9 mouse cellular contexts compared by ENCODE assay signal in the genomic region with DNA sequence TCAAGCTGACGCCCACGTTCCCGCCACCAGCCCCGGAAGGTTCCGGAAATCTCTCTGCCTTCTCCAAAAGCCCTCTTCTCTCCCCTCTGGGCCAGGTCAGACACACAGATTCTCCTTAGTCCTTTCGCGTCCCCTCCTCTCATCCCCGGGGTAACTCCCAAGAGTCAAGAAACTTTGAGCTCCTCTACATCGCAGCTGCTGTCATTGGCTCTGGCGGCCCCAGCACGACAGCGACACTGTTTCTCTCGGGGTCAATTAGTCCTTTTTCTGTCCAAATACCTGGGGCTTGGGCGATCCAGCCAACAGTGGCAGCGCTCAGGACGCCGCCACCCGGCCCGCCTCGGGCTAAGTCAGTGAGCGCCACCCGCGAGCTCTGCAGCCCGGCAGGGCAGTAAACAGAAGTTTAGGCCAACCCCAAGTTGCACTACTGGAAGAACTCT. TPM values are rescaled to one million over a fixed set of nuclear protein-coding genes. Genes with fewer than 3 reads are reported as not detected.
DNase-seq lines count a peak whose midpoint lies in the region; ATAC-seq and TF ChIP-seq lines count a peak whose summit lies in the region.
"Had no signal": no experiment of that assay in that cellular context is flagged by ENCODE, and none has a peak within 500 bp of the region (broad histone marks: within the 10 kb centered on the region; RNA-seq: fewer than 3 reads in every experiment).

No protein-coding gene starts in this region.

- no peak overlapping the region for H3K9ac ChIP-seq in lung, postnatal 0 days (replicated peaks; ENCODE audit: low read depth)
- H3K9ac ChIP-seq in stomach, embryonic 15.5 days, result no peak overlapping the region

- peaks cover 36% of the 10 kb centered on the region for H3K4me1 ChIP-seq in embryonic facial prominence, embryonic 10.5 days
- peaks cover 9% of the 10 kb centered on the region; the same call in 1 of the 2 replicates for H3K4me1 ChIP-seq in lung, postnatal 0 days (ENCODE audit: insufficient read depth, low read depth, low read length)
- peaks cover 25% of the 10 kb centered on the region for H3K4me1 ChIP-seq in stomach, embryonic 15.5 days

- TF ChIP-seq EP300 in lung, postnatal 0 days (IDR thresholded peaks at IDR 0.05), result no peak

- no peak for TF ChIP-seq CTCF in lung, postnatal 0 days (IDR thresholded peaks at IDR 0.05)

- H3K9me3 ChIP-seq in embryonic facial prominence, embryonic 10.5 days, result no peaks in the 10 kb centered on the region
- no peaks in the 10 kb centered on the region for H3K9me3 ChIP-seq in lung, postnatal 0 days (ENCODE audit: low read length)
- H3K9me3 ChIP-seq in stomach, embryonic 15.5 days, result no peaks in the 10 kb centered on the region

- WGBS in embryonic facial prominence, embryonic 10.5 days, result under 1% methylated on average over 24 of the region's 24 CpGs
- WGBS in lung, postnatal 0 days, result 2% methylated on average over 24 of the region's 24 CpGs
- WGBS in stomach, embryonic 15.5 days, result under 1% methylated on average over 24 of the region's 24 CpGs

- peak overlapping the region; percentile 69 for H3K4me3 ChIP-seq in embryonic facial prominence, embryonic 10.5 days
- peak overlapping the region; percentile 53 for H3K4me3 ChIP-seq in lung, postnatal 0 days (ENCODE audit: low read depth, low read length)
- peak overlapping the region; percentile 58 for H3K4me3 ChIP-seq in stomach, embryonic 15.5 days (replicated peaks)

- peak overlapping the region; percentile 100 for H3K4me2 ChIP-seq in lung, postnatal 0 days (replicated peaks; ENCODE audit: low read depth, low read length)
- H3K4me2 ChIP-seq in stomach, embryonic 15.5 days, result peak overlapping the region; percentile 100

- peak; percentile 61 for ATAC-seq in lung, postnatal 0 days
- 0 out of 2 replicates have a peak, but pooled peaks have one; percentile 32 for ATAC-seq in stomach, embryonic 15.5 days (ENCODE audit: insufficient read depth, low FRiP score, low read depth)

- peaks cover 75% of the 10 kb centered on the region for H3K27me3 ChIP-seq in embryonic facial prominence, embryonic 10.5 days (replicated peaks; ENCODE audit: low read depth, poor library complexity, severe bottlenecking)
- peaks cover 23% of the 10 kb centered on the region; the same call in 1 of the 2 replicates for H3K27me3 ChIP-seq in lung, postnatal 0 days (replicated peaks; ENCODE audit: insufficient read depth, low read length)
- H3K27me3 ChIP-seq in stomach, embryonic 15.5 days (replicated peaks), result peaks cover 20% of the 10 kb centered on the region

- no peaks in the 10 kb centered on the region for H3K36me3 ChIP-seq in embryonic facial prominence, embryonic 10.5 days (replicated peaks)
- no peaks in the 10 kb centered on the region for H3K36me3 ChIP-seq in lung, postnatal 0 days (ENCODE audit: insufficient read depth, low read length)
- H3K36me3 ChIP-seq in stomach, embryonic 15.5 days, result no peaks in the 10 kb centered on the region

- peak overlapping the region; percentile 44; the same call in 1 of the 2 replicates for H3K27ac ChIP-seq in embryonic facial prominence, embryonic 10.5 days (replicated peaks)
- H3K27ac ChIP-seq in lung, postnatal 0 days (ENCODE audit: low read length), result no peak overlapping the region
- no peak overlapping the region for H3K27ac ChIP-seq in stomach, embryonic 15.5 days

- DNase-seq in ovary, postnatal 14 days (ENCODE audit: low spot score), result peak; percentile 5
- DNase-seq in ovary, postnatal 10 days (ENCODE audit: low spot score), result no peak
- peak; percentile 58 for DNase-seq in embryonic facial prominence, embryonic 10.5 days (ENCODE audit: low spot score)
- peak; percentile 60 for DNase-seq in heart, postnatal 4 days
- peak; percentile 8 for DNase-seq in layer of hippocampus, adult 9-11 months
- peak; percentile 8 for DNase-seq in lung, postnatal 0 days (ENCODE audit: low spot score)
- no peak for DNase-seq in MN1 (ENCODE audit: low spot score)

RNA-seq across cellular contexts. Expression of gene Erbb4, which starts 1.5 kb away (rescaled TPM):
- polyA plus RNA-seq in embryonic facial prominence, embryonic 10.5 days (2016; fragmentation: Nextera tagmentation; extraction: Ambion mirVana), result 0.62 and 0.85 TPM in 2 replicates
- 10 to 100 TPM; 26.5 to 28.0 TPM for total RNA-seq in heart, postnatal 4 days (2021)
- polyA plus RNA-seq in lung, postnatal 0 days (2015; fragmentation: Nextera tagmentation; extraction: Ambion mirVana), result 0.02 and 0.05 TPM in 2 replicates
- 0.13 and 0.14 TPM in 2 replicates for polyA plus RNA-seq in stomach, embryonic 15.5 days (2015; fragmentation: Nextera tagmentation; extraction: Ambion mirVana)
- total RNA-seq: MEL had no signal

Comparison
In these comparisons a context has a peak if more than half of its experiments do, and no peak if none do; other contexts are left out.
1. DNase-seq: peak in ovary, postnatal 14 days (single experiment), embryonic facial prominence, embryonic 10.5 days (single experiment), heart, postnatal 4 days (single experiment), layer of hippocampus, adult 9-11 months (single experiment) and lung, postnatal 0 days (single experiment); none in ovary, postnatal 10 days (single experiment) and MN1 (single experiment).
2. Peak in every context shown above with its lines, with median percentiles within 50 percentile points of each other: H3K4me3 ChIP-seq.